Mouse (Mus musculus) neural tube, embryonic 10.5 days (tissue): Measurements from ENCODE around the gene Mapkapk5.
A peak's percentile ranks its signal among the peaks of the same experiment; 100 is the strongest.
"Not testable (repeated sequence)": the region's sequence is repeated elsewhere in the genome, so short reads cannot be mapped to it uniquely, and the experiment has no call there.

Source experiments
- DNase-seq: peaks from one replicate; pipeline ENCODE4 v3.0.0-alpha.2; 2017; ENCODE audit warnings: low spot score; ENCODE audit errors: extremely low spot score

The Mapkapk5 gene

DNA sequence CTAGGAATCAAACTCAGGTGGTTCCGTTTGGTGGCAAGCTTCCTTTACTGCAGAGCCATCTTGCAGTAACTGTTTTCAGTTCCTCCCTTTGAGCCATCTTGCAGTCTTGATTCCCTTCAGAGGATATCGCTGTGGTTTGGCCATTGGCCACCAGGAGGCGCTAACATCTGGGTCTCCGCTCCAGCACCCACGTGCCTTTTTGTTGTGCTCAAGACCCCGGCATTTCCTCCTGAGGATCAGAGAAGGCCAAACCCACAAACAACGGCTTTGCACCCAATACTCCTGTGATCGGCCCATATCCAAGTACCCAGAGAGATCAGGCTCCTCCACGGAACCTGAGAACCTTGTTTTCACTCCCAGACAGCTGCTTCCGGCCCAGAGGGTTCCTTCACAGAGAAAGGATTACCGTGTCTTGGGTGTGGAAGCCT, 18.8 kb upstream of the Mapkapk5 start:
- DNase-seq: peak; percentile 93

DNA sequence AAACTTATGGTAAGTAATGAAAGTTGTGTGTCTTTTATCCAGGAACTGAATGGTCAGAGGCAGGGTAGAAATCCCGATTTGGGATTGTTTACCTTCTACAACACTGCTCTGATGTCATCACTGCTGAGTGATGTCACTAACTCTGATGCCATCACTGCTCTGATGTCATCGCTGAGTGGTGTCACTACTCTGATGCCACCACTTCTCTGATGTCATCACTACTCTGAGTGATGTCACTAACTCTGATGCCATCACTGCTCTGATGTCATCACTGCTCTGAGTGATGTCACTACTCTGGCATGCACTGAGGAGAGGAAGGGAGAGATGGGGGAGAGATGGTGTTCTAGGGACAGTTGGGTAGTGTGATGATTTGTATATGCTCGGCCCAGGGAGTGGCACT, 16.7 kb upstream of the Mapkapk5 start:
- DNase-seq: no peak

DNA sequence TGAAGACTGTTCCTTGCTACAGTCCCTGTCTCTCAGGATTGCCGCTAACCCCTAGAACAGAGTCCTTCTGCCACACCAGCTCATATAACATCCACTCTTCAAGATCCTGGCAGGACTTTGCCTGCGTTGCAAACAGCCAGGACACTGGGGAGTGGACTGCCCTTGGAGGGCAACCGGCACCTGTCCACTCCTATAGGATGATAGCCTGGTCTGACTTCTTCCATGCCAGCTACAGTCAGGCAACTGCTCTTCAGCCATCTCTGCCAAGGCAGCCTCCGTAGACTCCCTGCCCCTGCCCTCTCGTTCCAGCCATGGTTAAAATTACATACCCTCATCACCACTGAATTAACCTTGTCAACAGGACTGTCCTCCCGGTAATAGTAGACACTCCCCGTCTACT, 3.5 kb upstream of the Mapkapk5 start:
- DNase-seq: no peak

DNA sequence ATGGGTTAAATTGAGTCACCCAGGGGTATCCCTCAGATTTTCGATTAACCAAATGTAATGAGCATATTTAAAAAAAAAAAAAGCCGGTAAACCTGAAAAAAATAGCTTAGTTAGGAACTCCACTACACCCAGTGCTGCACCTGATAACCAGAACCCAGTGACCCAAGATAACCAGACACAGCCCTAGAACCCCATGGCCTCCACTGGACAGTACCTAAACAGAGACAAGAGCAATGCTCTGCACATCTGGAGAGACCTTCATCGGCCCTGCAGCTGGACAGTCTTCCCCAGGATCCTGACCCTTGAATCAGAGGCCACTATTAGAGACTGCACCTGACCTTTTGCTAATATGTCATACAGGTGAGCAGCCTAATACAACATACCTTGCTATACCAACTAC, 1.4 kb upstream of the Mapkapk5 start:
- DNase-seq: no peak

DNA sequence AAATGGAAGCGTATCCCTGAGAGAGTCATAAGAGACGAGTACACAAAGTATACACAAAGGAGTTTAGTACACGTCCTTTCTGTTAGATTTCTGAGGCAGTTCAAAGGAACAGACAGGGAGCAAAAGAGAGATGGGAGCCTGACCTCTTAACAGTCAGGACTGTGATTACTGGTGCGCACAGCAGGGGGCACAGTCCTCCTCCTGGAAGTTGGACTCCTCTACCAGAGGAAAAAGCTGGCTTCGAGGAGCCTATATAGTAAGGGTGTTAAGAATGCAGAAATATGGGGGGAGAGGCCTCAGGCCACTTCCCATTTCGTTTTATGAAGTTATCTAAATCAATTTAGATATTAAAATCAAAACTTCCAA, 808 bp upstream of the Mapkapk5 start:
- peak; percentile 45 for DNase-seq

DNA sequence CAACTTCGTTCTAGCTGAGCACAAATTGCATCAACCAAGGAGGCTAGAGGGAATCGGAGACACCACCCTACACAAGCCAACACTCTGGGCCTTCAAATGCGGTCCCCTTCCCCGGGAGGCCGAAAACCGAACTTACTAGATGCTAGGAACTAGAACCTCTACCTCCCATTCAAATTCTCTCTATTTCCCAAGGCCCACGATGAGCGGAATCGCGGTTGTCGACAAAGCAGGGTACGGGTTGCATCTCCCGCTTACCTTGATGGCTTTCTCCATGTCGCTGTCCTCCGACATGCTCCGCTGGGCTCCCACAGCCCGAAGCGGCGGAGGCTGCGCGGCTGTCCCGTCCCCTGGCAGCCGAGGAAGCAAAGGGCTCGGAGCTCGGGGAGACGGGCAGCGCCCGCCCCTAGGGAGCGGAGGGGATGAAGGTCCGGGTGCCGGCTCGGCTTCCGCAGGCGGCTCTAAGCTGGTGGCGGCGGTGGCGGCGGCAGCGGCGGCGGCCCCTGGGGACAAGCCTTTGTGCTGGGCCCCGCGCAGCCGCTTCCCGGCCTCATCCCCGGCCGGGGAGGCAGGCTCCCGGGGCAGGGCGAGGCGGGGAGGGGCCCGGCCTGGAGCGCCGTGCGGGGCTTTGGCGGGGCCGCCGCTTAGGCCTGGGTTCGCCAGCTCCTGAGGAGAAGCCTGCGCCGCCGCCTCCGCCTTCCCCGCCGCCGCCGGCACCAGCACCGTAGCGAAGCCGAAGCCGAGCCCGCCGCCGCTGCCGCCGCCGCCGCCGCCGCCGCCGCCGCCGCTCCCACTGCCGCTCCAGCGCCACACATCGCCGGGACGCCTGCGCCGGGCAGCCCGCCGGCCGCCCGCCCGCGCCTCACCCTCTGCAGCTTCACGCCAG, 554 bp downstream of the Mapkapk5 start, which contains the start of the genes Adam1a and Gm42878:
Gene Adam1a, minus strand, starts transcription at position 573 of the 883 bp plus-strand sequence.
Gene Gm42878, minus strand, starts transcription at position 573 of the 883 bp plus-strand sequence.
- DNase-seq: no peak

DNA sequence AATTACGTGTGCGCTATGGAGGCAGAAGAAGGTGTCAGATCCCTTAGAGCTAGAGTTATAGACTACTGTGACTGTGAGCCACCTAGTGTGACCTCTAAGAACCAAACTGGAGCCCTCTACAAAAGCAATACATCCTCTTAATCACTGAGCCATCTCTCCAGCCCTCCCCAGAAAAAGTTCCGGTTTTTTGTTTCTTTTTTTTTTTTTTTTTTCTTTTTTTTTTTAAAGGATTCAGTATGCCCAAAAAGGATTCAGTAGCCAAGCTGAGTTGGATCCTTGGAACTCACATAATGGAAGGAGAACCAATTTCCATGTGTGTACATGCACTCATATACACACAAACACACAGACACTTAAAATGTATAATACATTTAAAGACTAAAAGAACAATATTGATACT, 2.3 kb downstream of the Mapkapk5 start:
- no peak for DNase-seq

DNA sequence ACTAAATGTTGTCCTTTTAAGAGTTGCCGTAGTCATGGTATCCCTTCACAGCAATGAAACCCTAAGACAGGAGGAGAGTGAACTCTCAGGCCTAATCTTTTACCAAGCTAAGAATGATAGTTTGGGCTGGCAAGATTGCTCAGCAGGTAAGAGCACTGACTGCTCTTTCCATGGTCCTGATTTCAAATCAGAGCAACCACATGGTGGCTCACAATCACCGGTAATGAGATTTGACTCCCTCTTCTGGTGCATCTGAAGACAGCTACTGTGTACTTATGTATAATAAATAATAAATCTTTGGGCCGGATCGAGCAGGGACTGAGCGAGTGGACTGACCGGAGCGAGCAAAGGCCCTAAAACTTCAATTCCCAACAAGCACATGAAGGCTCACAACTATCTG, 4.5 kb downstream of the Mapkapk5 start:
- no peak for DNase-seq

DNA sequence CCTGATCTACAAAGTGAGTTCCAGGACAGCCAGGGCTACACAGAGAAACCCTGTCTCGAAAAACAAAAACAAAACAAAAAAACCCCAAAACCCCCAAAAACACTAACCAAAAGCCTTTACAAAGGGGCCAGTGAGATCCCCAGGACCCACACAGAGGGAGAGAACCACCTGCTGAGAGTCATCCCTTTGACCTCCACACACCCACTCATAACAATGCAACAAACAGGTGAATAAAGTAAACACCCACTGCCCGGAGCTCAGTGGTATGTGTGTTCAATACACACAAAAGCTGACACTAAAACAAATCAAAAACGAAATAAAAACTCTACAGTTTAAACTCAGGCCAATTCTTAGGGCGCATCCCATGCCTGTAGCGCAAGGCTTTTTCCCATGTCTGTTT, 5.6 kb downstream of the Mapkapk5 start:
- DNase-seq: no peak

DNA sequence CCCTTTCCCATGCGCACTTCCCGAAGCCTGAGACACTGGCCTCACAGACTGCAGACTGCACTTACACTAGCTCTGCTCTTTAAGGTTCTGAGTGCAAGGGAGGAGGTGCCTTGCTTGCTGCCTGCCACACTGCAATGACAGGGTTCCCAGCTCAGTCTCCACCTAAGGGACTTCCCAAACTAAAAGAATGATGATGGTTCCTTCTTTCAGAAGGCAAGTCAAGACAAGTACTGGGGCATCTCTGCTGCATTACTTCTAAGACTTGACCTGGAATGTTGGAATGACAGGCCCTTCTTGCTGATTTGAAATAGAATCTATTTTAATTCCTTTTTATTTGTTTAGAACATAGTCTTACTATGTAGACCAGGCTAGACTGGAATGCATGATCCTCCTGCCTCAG, 8.1 kb downstream of the Mapkapk5 start:
- DNase-seq: no peak

DNA sequence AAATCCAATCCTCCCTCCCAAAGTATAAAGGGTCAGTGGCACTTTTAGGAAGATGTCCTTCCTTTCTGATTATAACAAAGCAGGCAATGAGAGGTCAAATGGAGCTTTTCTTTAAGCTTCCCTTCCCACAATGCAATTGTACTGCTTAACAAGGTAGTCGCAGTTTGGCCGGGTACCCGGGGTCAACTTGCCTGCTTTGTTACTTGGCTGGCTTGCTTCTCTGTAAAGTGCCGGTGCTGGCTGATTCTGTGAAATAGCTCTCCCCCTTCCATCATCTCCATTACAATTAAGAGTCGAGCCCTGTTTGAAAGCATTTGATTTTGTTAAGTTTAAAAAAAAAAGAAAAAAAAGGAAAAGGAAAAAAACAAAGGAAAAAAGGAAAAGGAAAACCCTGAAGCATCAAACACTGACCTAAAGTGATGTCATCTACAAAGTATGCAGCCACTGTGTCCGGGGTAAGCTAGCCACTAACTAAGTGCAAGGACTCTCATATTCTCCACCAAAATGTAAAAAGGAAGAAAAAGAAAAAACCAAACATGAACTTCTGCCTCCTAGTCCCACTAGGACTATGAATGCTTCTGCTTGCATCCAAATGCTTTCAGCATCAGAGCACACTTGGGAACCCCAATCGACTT, 8.7 kb downstream of the Mapkapk5 start:
- no peak for DNase-seq

DNA sequence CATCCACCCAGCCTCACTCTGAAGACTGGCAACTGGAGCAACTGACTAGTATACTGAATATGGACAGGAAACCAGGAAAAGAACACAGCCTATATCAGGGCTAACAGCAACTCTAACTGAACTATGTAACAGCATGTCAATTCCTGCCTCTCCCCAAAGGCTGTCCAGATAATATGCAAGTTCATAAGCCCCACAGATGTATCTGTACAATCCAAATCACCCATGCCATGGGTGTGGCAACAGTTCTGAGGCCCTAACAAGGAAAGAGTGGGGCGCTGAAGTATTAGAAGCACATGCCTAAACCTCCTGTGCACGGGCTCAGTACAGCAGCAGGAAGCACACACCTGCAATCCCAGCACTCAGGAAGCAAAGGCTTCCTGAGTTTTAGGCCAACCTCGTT, 10.6 kb downstream of the Mapkapk5 start:
- no peak for DNase-seq

DNA sequence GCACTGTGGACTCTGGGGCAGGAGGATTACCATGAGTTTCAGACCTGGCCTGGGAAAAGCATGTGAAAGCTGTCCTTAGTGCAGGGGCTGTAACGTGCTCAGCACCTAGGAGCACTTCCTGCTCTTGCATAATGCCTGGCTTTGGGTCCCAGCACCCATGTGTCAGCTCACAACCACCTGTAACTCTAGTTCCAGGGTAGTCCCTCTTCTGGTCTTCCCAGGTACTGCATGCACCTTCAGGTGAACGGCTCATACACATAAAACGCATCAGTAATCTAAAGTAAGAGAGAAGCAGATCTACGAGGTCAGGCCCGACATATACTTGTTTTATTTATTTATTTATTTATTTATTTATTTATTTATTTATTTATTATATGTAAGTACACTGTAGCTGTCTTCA, 11.2 kb downstream of the Mapkapk5 start:
- DNase-seq: no peak

DNA sequence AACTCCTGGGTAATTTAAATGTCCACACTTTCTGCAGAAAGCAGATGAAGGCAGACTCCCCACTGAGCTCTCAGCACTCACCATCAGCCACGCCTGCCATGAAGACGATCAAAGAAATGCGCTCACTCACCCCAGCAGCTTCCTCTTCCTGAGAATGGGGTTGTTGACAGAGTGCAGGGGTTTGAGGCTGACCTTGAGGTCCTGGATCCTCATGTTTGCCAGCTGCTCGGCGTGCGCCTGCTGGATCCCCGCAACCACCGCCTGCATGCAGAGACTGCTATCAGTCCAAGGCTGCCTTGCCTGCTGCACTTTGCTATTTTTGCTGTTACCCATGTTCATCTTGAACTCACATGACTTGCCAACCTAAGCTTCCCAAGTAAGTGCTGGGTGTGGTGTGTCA, 18.7 kb downstream of the Mapkapk5 start:
- no peak for DNase-seq

DNA sequence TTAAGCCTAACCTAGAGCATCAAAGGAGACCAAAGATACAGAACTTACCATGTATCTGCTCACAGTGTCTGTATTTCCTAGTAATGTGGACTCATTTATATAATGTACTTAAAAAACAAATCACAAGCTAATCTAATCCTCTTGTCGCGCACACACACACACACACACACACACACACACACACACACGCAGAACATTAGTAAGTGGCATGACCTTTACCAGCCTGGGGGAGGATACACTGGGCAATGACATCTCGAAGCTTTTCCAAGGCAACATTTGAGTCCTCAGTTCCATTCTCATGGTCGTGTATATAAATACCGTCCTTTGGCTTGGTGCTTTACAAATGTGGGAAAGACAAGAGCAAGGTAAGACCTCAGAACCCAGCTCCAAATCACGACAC, 19.2 kb downstream of the Mapkapk5 start:
- no peak for DNase-seq

DNA sequence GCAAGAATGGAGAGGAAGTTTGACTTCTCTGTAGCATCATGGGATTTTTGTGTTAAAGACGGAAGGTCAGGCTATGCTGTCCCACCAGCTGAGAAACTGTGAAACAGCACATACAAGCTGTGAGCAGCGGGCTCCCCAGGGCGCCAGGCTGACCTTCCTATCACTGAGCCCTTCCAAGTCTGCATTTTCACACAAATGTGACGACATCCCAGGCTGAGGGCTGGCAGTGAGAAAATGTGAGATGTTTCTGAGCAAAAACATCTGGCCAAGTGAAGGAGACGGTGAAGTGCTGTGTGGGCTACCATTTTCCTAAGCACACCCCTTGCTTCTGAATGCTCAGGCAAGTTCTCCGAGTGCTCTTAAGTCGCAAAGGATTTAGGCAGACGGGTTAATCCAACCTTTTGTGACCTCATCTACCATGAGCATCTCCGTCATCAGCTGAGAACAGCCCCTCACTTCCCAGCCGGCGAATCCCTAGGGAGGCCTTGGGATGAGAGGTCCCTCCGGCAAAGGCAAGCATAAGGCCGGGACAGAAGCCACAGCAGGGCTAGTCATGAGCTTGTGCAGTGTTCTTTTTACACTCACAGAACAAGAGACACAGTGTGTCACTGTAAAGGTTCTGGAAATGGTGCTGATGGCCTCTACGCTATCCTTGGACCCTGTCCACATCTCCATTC, 19.8 kb downstream of the Mapkapk5 start:
- DNase-seq: no peak

DNA sequence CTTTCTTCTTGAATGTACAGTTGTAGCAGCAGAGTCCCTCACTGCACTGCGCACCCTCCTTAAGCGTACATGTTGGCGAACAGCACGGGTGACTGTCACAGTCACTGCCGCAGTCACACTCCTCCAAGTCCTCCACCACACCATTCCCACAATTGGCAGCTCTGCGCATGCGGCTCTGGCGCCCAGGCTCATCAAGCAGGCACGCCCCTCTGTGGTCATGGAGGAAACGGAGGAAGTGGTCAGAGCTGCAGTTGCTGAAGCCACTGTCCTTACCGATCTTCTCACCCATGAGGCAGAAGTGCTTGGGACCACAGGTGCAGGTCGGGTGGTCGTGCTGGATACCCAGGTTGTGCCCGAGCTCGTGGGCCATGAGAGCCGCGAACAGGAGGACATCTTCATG, 25.9 kb downstream of the Mapkapk5 start:
- not testable (repeated sequence) for DNase-seq

DNA sequence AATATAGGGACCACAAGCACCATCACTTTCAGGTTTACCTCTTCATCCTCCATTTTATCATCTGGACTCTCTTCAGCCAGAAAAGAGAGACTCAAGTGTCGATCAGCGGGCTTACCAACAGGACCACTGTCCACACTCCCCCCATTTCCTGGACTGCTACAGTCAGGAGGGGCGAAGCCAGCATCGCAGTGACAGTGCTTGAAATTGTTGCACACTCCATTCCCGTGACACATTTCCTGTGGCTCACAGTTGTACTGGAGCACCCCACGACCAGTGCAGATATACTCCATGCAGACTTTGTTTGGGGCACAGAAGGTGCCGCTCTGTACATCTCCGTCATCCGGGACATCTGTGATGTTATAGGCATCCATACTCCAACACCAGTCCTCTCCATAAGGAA, 26.7 kb downstream of the Mapkapk5 start:
- DNase-seq: no peak

DNA sequence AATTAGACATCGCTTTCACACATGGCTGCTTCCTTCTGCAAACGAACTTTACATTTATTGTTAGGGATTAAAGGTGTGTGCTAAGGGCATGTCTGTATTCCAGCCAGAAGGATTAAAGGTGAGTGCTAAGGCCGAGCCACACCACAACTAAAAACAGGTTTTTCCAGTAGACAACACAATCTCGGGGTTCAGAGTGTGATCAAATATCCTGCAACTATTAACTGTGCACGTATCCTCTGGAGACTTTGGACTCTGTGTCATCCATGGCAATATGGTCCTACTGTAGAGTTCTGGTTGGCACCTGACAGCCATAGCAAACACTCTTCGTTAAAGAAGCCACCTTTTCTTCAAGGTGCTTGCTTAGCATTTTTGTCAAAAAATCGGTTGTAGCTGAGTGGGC, 35.7 kb downstream of the Mapkapk5 start:
- DNase-seq: no peak

DNA sequence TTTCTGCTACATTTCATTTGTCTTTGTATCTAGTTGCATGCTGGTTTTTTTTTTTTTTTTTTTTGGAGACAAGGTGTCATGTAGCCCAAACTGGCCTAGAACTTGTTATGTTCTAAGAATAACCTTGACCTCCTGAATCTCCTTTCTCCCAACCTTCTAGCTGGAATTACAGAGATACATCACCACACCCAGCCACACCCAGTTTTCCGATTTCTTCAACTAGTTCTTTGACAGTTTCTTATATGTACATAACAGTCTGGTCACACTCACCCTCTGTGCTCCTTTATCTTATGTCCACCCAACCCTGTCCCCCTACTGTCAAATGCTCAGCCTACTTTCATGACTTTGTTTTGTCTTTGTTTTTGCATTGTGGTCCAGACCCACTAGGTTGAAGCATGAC, 38.9 kb downstream of the Mapkapk5 start:
- no peak for DNase-seq

DNA sequence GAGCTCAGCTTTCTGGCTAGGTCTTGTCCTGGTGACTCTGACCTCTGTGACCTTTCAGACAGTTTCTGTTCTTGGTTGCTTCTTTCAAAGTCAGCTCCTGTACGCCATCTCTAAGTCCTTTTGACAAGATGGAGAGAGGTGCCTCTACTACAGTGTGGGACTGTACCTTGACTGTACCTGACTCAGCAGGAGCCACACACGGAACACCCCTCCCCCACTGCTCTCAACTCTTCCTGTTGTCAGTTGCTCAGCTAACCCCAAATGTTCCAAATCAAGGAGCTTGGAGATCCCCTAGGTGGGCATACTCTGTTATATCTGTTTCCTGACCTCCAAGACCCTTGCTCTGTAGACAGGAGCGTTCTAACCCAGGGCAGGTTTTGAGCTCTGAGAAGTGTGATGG, 42.5 kb downstream of the Mapkapk5 start, which contains the start of gene Adam1b:
Gene Adam1b, minus strand, starts transcription at position 205 of the 400 bp plus-strand sequence.
- no peak for DNase-seq

DNA sequence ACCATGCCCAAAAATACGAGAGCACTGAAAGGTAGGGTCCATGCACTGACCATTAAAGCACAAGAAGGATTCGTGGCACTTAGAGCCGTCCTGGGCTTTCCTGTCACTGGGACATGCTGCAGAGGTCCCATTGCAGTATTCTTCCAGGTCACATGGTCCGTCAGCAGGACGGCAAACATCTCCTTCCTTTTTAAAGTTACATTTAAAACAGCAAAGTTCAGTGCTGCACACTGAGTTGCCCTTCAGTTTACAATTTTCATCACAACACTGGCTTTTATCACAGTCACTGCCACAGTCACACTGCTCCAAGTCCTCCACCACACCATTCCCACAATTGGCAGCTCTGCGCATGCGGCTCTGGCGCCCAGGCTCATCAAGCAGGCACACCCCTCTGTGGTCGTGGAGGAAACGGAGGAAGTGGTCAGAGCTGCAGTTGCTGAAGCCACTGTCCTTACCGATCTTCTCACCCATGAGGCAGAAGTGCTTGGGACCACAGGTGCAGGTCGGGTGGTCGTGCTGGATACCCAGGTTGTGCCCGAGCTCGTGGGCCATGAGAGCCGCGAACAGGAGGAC, 44.2 kb downstream of the Mapkapk5 start:
- DNase-seq: not testable (repeated sequence)
